Comparison of ENCODE assay signal across 27 mouse cellular contexts in genomic region chr9:71409925-71410324, GRCm38 (mm10).
DNase-seq lines count a peak whose midpoint lies in the region; ATAC-seq and TF ChIP-seq lines count a peak whose summit lies in the region.
"Had no signal": no experiment of that assay in that cellular context is flagged by ENCODE, and none has a peak within 500 bp of the region (broad histone marks: within the 10 kb centered on the region; RNA-seq: fewer than 3 reads in every experiment).

No protein-coding gene starts in this region.

- no peak overlapping the region for H3K9ac ChIP-seq in heart, adult 2 months (ENCODE audit: low read depth, low read length)
- no peak overlapping the region for H3K9ac ChIP-seq in liver, embryonic 14.5 days (replicated peaks)
- H3K9ac ChIP-seq in liver, embryonic 12.5 days, result no peak overlapping the region
- H3K9ac ChIP-seq in CH12.LX (ENCODE audit: insufficient read depth, low read depth) (no peak overlapping the region), ES-E14 (ENCODE audit: insufficient read depth, low read depth, low read length, poor library complexity, severe bottlenecking) (no peak overlapping the region)
- H3K9ac ChIP-seq: embryonic facial prominence, embryonic 13.5 days; forebrain, embryonic 15.5 days; heart, embryonic 15.5 days; hindbrain, embryonic 12.5 days; intestine, embryonic 15.5 days; limb, embryonic 15.5 days had no signal

- no peak for TF ChIP-seq POLR2A in heart, adult 2 months (IDR thresholded peaks at IDR 0.05; ENCODE audit: insufficient read depth, low read depth, low read length)
- TF ChIP-seq POLR2A in CH12.LX (IDR thresholded peaks at IDR 0.05; ENCODE audit: low read depth, low read length), result no peak

- dilution Hi-C loops in CH12.LX (cut with MboI; ENCODE audit: extremely low pct_ligation_motif_present, extremely low pct_unique_long_range_greater_than_20kb, low sequenced_read_pairs), result no loop called here

- ATAC-seq in liver, embryonic 14.5 days (ENCODE audit: insufficient read depth), result no peak
- no peak for ATAC-seq in liver, embryonic 12.5 days
- ATAC-seq: forebrain, embryonic 15.5 days; hindbrain, postnatal 0 days; intestine, embryonic 15.5 days; midbrain, embryonic 16.5 days had no signal

- no peaks in the 10 kb centered on the region for H3K36me3 ChIP-seq in heart, adult 2 months (ENCODE audit: control insufficient read depth, insufficient read depth, low read length)
- no peaks in the 10 kb centered on the region for H3K36me3 ChIP-seq in liver, embryonic 14.5 days (replicated peaks; ENCODE audit: control insufficient read depth, insufficient read depth, low read depth)
- no peaks in the 10 kb centered on the region for H3K36me3 ChIP-seq in liver, embryonic 12.5 days
- no peaks in the 10 kb centered on the region for H3K36me3 ChIP-seq in CH12.LX (replicated peaks in 1 of 2; ENCODE audit: control insufficient read depth in 1 of 2, insufficient read depth in 1 of 2, low read length in 1 of 2)
- H3K36me3 ChIP-seq in ES-E14 (ENCODE audit: control insufficient read depth, insufficient read depth, low read length, poor library complexity, severe bottlenecking), result no peaks in the 10 kb centered on the region
- H3K36me3 ChIP-seq: embryonic facial prominence, embryonic 13.5 days; forebrain, embryonic 10.5 days; forebrain, embryonic 15.5 days; G1E; heart, embryonic 10.5 days; heart, embryonic 15.5 days; hindbrain, embryonic 12.5 days; intestine, embryonic 15.5 days; limb, embryonic 10.5 days; limb, embryonic 15.5 days; midbrain, embryonic 10.5 days had no signal

- in situ Hi-C loops in CH12.LX (cut with MboI; ENCODE audit: low pct_ligation_motif_present, low pct_unique_long_range_greater_than_20kb, low sequenced_read_pairs) (no loop called here), ES-E14 (cut with MboI; ENCODE audit: low sequenced_read_pairs in 2 of 2, unreplicated experiment in 2 of 2) (no loop called here)

- whole genome bisulfite sequencing in heart, adult 2 months, result 97% methylated on average over 1 of the region's 1 CpGs
- WGBS in liver, embryonic 14.5 days (ENCODE audit: insufficient replicate concordance), result 49% methylated on average over 1 of the region's 1 CpGs
- 75% methylated on average over 1 of the region's 1 CpGs for WGBS in liver, embryonic 12.5 days (ENCODE audit: insufficient replicate concordance)

- no peak for DNase-seq in heart, adult 2 months
- no peak for DNase-seq in heart, adult 18-20 months
- DNase-seq in liver, embryonic 14.5 days (ENCODE audit: low read depth in 3 of 3, low spot score in 3 of 3), result no peak
- no peak for DNase-seq in CH12.LX (ENCODE audit: extremely low read depth)
- no peak for DNase-seq in ES-E14 (ENCODE audit: low read depth, low spot score)
- no peak for DNase-seq in right cerebral cortex, postnatal 4 days
- DNase-seq in spleen, postnatal 4 days (ENCODE audit: low spot score in 2 of 2), result no peak
- DNase-seq: adrenal gland, postnatal 14 days; cerebellum, adult 18-20 months; cerebellum, postnatal 10 days; kidney, postnatal 25 days; lung, postnatal 10 days; thymus, postnatal 4 days had no signal

- peak; percentile 40 for TF ChIP-seq CTCF in heart, adult 2 months (IDR thresholded peaks at IDR 0.05)
- peak; percentile 38 for TF ChIP-seq CTCF in liver, embryonic 14.5 days (IDR thresholded peaks at IDR 0.05; ENCODE audit: low read depth)
- TF ChIP-seq CTCF in CH12.LX (conservative IDR thresholded peaks at IDR 0.05 in 1 of 2, IDR thresholded peaks at IDR 0.05 in 1 of 2; ENCODE audit: low read depth in 2 of 2, low read length in 2 of 2), result peak; percentile 17 to 23; a peak in 2 of 4 replicates

- TF ChIP-seq EP300 in heart, adult 2 months (IDR thresholded peaks at IDR 0.05; ENCODE audit: insufficient read depth, low read depth, low read length), result no peak
- TF ChIP-seq EP300 in liver, embryonic 14.5 days (IDR thresholded peaks at IDR 0.05; ENCODE audit: low read depth), result no peak
- no peak for TF ChIP-seq EP300 in CH12.LX (IDR thresholded peaks at IDR 0.05; ENCODE audit: low read length)

- no peak overlapping the region for H3K4me3 ChIP-seq in heart, adult 2 months
- no peak overlapping the region for H3K4me3 ChIP-seq in liver, embryonic 14.5 days (ENCODE audit: insufficient read depth in 1 of 2, low read depth in 2 of 2, low read length in 2 of 2)
- H3K4me3 ChIP-seq in liver, embryonic 12.5 days, result no peak overlapping the region
- H3K4me3 ChIP-seq in CH12.LX (replicated peaks in 1 of 3; ENCODE audit: low read depth in 2 of 3, low read length in 2 of 3, poor library complexity in 1 of 3) (no peak overlapping the region), ES-E14 (ENCODE audit: insufficient read depth in 1 of 2, low read depth in 1 of 2, low read length in 2 of 2, poor library complexity in 1 of 2, severe bottlenecking in 1 of 2) (no peak overlapping the region)
- H3K4me3 ChIP-seq: embryonic facial prominence, embryonic 13.5 days; forebrain, embryonic 10.5 days; forebrain, embryonic 15.5 days; heart, embryonic 10.5 days; heart, embryonic 15.5 days; hindbrain, embryonic 12.5 days; intestine, embryonic 15.5 days; limb, embryonic 10.5 days; limb, embryonic 15.5 days; midbrain, embryonic 10.5 days had no signal

- intact Hi-C loops in heart, adult 2 months (cut with DNase I), result no loop called here

- no peaks in the 10 kb centered on the region for H3K9me3 ChIP-seq in liver, embryonic 14.5 days (ENCODE audit: control insufficient read depth, low read length)
- H3K9me3 ChIP-seq in liver, embryonic 12.5 days (replicated peaks), result no peaks in the 10 kb centered on the region; the same call in none of the 2 replicates
- H3K9me3 ChIP-seq in CH12.LX (replicated peaks; ENCODE audit: low read length) (peaks cover 5% of the 10 kb centered on the region), ES-E14 (ENCODE audit: control insufficient read depth, insufficient read depth, low read depth, low read length) (no peaks in the 10 kb centered on the region)
- H3K9me3 ChIP-seq: embryonic facial prominence, embryonic 13.5 days; forebrain, embryonic 15.5 days; heart, embryonic 15.5 days; intestine, embryonic 15.5 days; limb, embryonic 10.5 days; limb, embryonic 15.5 days had no signal

- no peaks in the 10 kb centered on the region for H3K79me2 ChIP-seq in heart, adult 2 months (replicated peaks; ENCODE audit: control insufficient read depth, insufficient read depth, low read length)
- no peaks in the 10 kb centered on the region for H3K79me2 ChIP-seq in CH12.LX (replicated peaks; ENCODE audit: control insufficient read depth, extremely low read depth, insufficient read depth, poor library complexity, severe bottlenecking)

- H3K27me3 ChIP-seq in heart, adult 2 months (ENCODE audit: control insufficient read depth, insufficient read depth, low read length), result no peaks in the 10 kb centered on the region
- H3K27me3 ChIP-seq in liver, embryonic 14.5 days (ENCODE audit: control insufficient read depth, insufficient read depth, low read length), result no peaks in the 10 kb centered on the region
- H3K27me3 ChIP-seq in liver, embryonic 12.5 days (replicated peaks), result no peaks in the 10 kb centered on the region
- H3K27me3 ChIP-seq in CH12.LX (replicated peaks), result no peaks in the 10 kb centered on the region
- H3K27me3 ChIP-seq: embryonic facial prominence, embryonic 13.5 days; forebrain, embryonic 15.5 days; heart, embryonic 15.5 days; hindbrain, embryonic 12.5 days; limb, embryonic 15.5 days had no signal

- TF ChIP-seq RAD21 in CH12.LX (IDR thresholded peaks at IDR 0.05; ENCODE audit: low read depth, low read length), result no peak

- no peak overlapping the region for H3K4me2 ChIP-seq in liver, embryonic 14.5 days (ENCODE audit: low read depth)
- H3K4me2 ChIP-seq in liver, embryonic 12.5 days, result no peak overlapping the region
- H3K4me2 ChIP-seq in CH12.LX (ENCODE audit: insufficient read depth, low read depth, poor library complexity, severe bottlenecking), result no peak overlapping the region
- H3K4me2 ChIP-seq: embryonic facial prominence, embryonic 13.5 days; forebrain, embryonic 15.5 days; heart, embryonic 15.5 days; hindbrain, embryonic 12.5 days; intestine, embryonic 15.5 days; limb, embryonic 15.5 days had no signal

- H3K4me1 ChIP-seq in heart, adult 2 months (ENCODE audit: control insufficient read depth, insufficient read depth, low read length), result no peaks in the 10 kb centered on the region
- no peaks in the 10 kb centered on the region for H3K4me1 ChIP-seq in liver, embryonic 14.5 days (replicated peaks; ENCODE audit: control insufficient read depth in 2 of 2, insufficient read depth in 2 of 2, low read length in 1 of 2)
- H3K4me1 ChIP-seq in liver, embryonic 12.5 days, result no peaks in the 10 kb centered on the region
- H3K4me1 ChIP-seq in CH12.LX (ENCODE audit: control insufficient read depth in 1 of 2, insufficient read depth in 2 of 2) (peaks cover 0 to under 1% of the 10 kb centered on the region in 2 experiments; a peak in 2 of 4 replicates), ES-E14 (ENCODE audit: control insufficient read depth in 2 of 2, insufficient read depth in 2 of 2, low read length in 2 of 2, poor library complexity in 1 of 2) (no peaks in the 10 kb centered on the region)
- H3K4me1 ChIP-seq: embryonic facial prominence, embryonic 13.5 days; forebrain, embryonic 10.5 days; forebrain, embryonic 15.5 days; heart, embryonic 10.5 days; heart, embryonic 15.5 days; hindbrain, embryonic 12.5 days; intestine, embryonic 15.5 days; midbrain, embryonic 10.5 days had no signal

- H3K27ac ChIP-seq in heart, adult 2 months, result no peak overlapping the region
- no peak overlapping the region for H3K27ac ChIP-seq in liver, embryonic 14.5 days
- no peak overlapping the region for H3K27ac ChIP-seq in liver, embryonic 12.5 days
- H3K27ac ChIP-seq in CH12.LX (ENCODE audit: insufficient read depth, low read depth) (no peak overlapping the region), ES-E14 (ENCODE audit: insufficient read depth, low read depth, low read length, poor library complexity, severe bottlenecking) (no peak overlapping the region)
- H3K27ac ChIP-seq: embryonic facial prominence, embryonic 13.5 days; forebrain, embryonic 10.5 days; forebrain, embryonic 15.5 days; heart, embryonic 10.5 days; heart, embryonic 15.5 days; hindbrain, embryonic 12.5 days; hindbrain, postnatal 0 days; intestine, embryonic 15.5 days; limb, embryonic 10.5 days; limb, embryonic 15.5 days; midbrain, embryonic 10.5 days had no signal

TF ChIP-seq in CH12.LX, 34 proteins besides CTCF, POLR2A, EP300 and RAD21 (continues in another document):
- TF ChIP-seq PAX5 (IDR thresholded peaks at IDR 0.05; ENCODE audit: low read length) (no peak), ZNF384 (IDR thresholded peaks at IDR 0.05; ENCODE audit: low read depth, low read length) (no peak), MAFK (IDR thresholded peaks at IDR 0.05; ENCODE audit: insufficient replicate concordance, low read length) (no peak), MAZ (IDR thresholded peaks at IDR 0.05; ENCODE audit: low read depth, low read length) (no peak), ZKSCAN1 (IDR thresholded peaks at IDR 0.05; ENCODE audit: borderline replicate concordance, low read depth, low read length) (no peak)

TF ChIP-seq in ES-E14, 5 proteins besides CTCF, POLR2A, EP300 and RAD21:
- 0 out of 2 replicates have a peak, but pooled peaks have one; percentile 20 for TF ChIP-seq ZC3H11A (IDR thresholded peaks at IDR 0.05; ENCODE audit: borderline replicate concordance, low read depth, low read length)
- no peak for TF ChIP-seq HCFC1 (IDR thresholded peaks at IDR 0.05; ENCODE audit: borderline replicate concordance, insufficient read depth, low read length)
